Mouse (Mus musculus) heart, adult 2 months (tissue): ENCODE results near the gene Bmp8a. TPM values are rescaled to one million over a fixed set of nuclear protein-coding genes. Genes with fewer than 3 reads are reported as not detected.
"Not testable (repeated sequence)": the region's sequence is repeated elsewhere in the genome, so short reads cannot be mapped to it uniquely, and the experiment has no call there.

Experiments used
- DNase-seq, 2 experiments: peaks; one replicate each; pipeline ENCODE4 v3.0.0; 2021
- H3K27ac ChIP-seq: fragments of 200-600 bp; 2 replicates; pipeline ENCODE4 v1.8.1; 2022
- H3K27me3 ChIP-seq: fragments of 200-500 bp; 2 replicates; pipeline ENCODE4 v1.6.1; 2012; ENCODE audit warnings: mild to moderate bottlenecking, low read length, inconsistent platforms, mixed read lengths; ENCODE audit not compliant: control insufficient read depth, insufficient read depth
- H3K36me3 ChIP-seq: fragments of 200-500 bp; 2 replicates; pipeline ENCODE4 v1.6.1; 2012; ENCODE audit warnings: low read length, inconsistent platforms; ENCODE audit not compliant: control insufficient read depth, insufficient read depth
- H3K4me1 ChIP-seq: fragments of 200-500 bp; 2 replicates; pipeline ENCODE4 v1.6.1; 2011; ENCODE audit warnings: low read length; ENCODE audit not compliant: control insufficient read depth, insufficient read depth
- H3K4me3 ChIP-seq: fragments of 200-600 bp; 2 replicates; pipeline ENCODE4 v1.8.1; 2022
- H3K79me2 ChIP-seq: fragments of 200-500 bp; replicated peaks from 2 replicates; pipeline ENCODE4 v1.6.1; 2012; ENCODE audit warnings: mild to moderate bottlenecking, inconsistent platforms, low read length, moderate library complexity, mixed read lengths; ENCODE audit not compliant: control insufficient read depth, insufficient read depth
- H3K9ac ChIP-seq: fragments of 200-500 bp; 2 replicates; pipeline ENCODE4 v1.6.1; 2012; ENCODE audit warnings: low read depth, mild to moderate bottlenecking, control low read depth, inconsistent platforms, low read length, mixed read lengths
- CTCF ChIP-seq: fragments of 200-600 bp; IDR thresholded peaks from 2 replicates; pipeline ENCODE4 v1.8.1; 2022; ENCODE audit warnings: antibody characterized with exemption, mild to moderate bottlenecking, moderate library complexity
- EP300 ChIP-seq: fragments of 200-500 bp; IDR thresholded peaks from 2 replicates; pipeline ENCODE4 v1.6.1; 2011; ENCODE audit warnings: low read depth, low read length, control low read depth; ENCODE audit not compliant: insufficient read depth
- POLR2A ChIP-seq: fragments of 200-500 bp; IDR thresholded peaks from 2 replicates; pipeline ENCODE4 v1.6.1; 2011; ENCODE audit warnings: mild to moderate bottlenecking, low read depth, low read length, control low read depth; ENCODE audit not compliant: insufficient read depth
- WGBS: fragments of 180-500 bp; shearing (Covaris S2); methylation state at CpG from one replicate; pipeline ENCODE4 v1.1.7; 2018; 5-methylcytosine and 5-hydroxymethylcytosine counted together
- intact Hi-C: fragments of 180-260 bp; cut with DNase I; formaldehyde crosslinking; loops from one replicate; pipeline ENCODE4 v1.15.1; 2025
- polyA plus RNA-seq: library from polyadenylated mRNA; depleted of rRNA; stranded (reverse); fragments of >200 nt; gene quantifications from 2 replicates; pipeline ENCODE4 v1.2.3, GENCODE M21; 2012
- total RNA-seq, 2 experiments: library from RNA; stranded (reverse); gene quantifications; 2 replicates each; pipeline ENCODE4 v1.2.3; 2021

The Bmp8a gene
- total and polyA plus RNA-seq, 3 experiments, result not detected

- H3K79me2 ChIP-seq, result no peaks in the 10 kb centered on the region
- H3K9ac ChIP-seq, result no peak overlapping the region
- H3K4me3 ChIP-seq, result no peak overlapping the region
- no peak for DNase-seq
- WGBS, result 68% methylated on average over 10 of the region's 10 CpGs
- TF ChIP-seq CTCF, result no peak
- TF ChIP-seq EP300, result no peak
- no peak for TF ChIP-seq POLR2A
- H3K4me1 ChIP-seq, result no peaks in the 10 kb centered on the region
- no peaks in the 10 kb centered on the region; the same call in 1 of the 2 replicates for H3K36me3 ChIP-seq
- intact Hi-C loops, result no loop called here
- no peak overlapping the region for H3K27ac ChIP-seq
- H3K27me3 ChIP-seq, result no peaks in the 10 kb centered on the region
Measured at GRCm38 (mm10) chr4:123353271-123353877, 10.3 kb upstream of the Bmp8a start.

DNA sequence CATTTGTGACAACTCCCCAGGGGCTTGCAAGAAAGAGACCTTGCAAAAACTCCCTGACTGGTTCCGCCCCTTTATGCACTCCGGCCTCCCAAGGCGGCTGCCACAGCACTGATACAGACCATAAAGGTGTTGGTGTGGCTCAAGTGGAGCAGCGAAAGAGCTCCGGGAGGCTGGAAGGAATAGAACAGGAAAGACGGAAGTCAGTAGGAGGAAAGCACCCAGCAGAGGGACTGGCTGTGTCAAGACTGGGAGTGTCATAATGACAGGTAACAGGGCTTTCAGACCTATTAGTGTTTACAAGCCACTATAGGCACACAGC is 378 bp upstream of the Bmp8a start:
- no peak overlapping the region for H3K9ac ChIP-seq
- 4% methylated on average over 6 of the region's 6 CpGs for WGBS

DNA sequence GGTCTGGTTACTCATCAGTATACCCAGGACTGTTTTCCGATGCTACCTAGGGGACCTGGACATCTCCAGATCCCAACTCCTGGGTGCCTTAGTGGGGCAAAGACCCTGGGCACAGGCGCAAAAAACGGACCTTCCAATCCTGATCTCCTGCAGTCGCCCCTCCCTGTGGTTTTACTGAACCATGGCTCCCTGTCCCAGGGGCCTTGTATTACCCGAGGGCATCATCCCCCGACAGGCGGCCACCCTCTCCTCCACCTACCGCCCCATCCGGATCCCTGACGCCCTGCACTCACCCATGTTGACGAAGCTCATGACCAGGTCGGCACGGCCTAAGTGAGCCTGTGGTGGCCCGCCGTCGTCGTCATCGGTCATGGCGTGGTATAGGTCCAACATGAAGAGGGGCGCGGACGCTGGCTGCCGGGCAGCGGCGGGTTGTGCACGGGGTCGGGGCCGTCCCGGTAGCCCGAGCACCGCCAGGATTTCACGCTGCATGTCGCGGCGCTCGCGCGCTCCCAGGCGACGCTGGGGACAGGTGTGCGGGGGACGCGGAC is 886 bp downstream of the Bmp8a start:
- H3K79me2 ChIP-seq, result no peaks in the 10 kb centered on the region
- DNase-seq, result no peak
- peak overlapping the region; percentile 47 for H3K4me3 ChIP-seq
- no peaks in the 10 kb centered on the region for H3K36me3 ChIP-seq
- 4% methylated on average over 43 of the region's 43 CpGs for WGBS
- H3K27ac ChIP-seq, result no peak overlapping the region
- no peak for TF ChIP-seq CTCF
- TF ChIP-seq EP300, result no peak
- TF ChIP-seq POLR2A, result no peak
- H3K4me1 ChIP-seq, result no peaks in the 10 kb centered on the region
- intact Hi-C loops, result no loop called here
- peak overlapping the region; percentile 17 for H3K9ac ChIP-seq
- peaks cover 8% of the 10 kb centered on the region for H3K27me3 ChIP-seq

More for the DNA sequence above, 378 bp upstream of the Bmp8a start:
- H3K4me1 ChIP-seq, result no peaks in the 10 kb centered on the region
- peaks cover 8% of the 10 kb centered on the region for H3K27me3 ChIP-seq
- DNase-seq, result no peak
- H3K27ac ChIP-seq, result no peak overlapping the region
- no peaks in the 10 kb centered on the region for H3K36me3 ChIP-seq
- peak overlapping the region; percentile 47 for H3K4me3 ChIP-seq
- TF ChIP-seq CTCF (no peak), EP300 (no peak), POLR2A (no peak)
- intact Hi-C loops, result no loop called here
- H3K79me2 ChIP-seq, result no peaks in the 10 kb centered on the region

- Histone ChIP-seq H3K9ac (no peak overlapping the region), H3K36me3 (no peaks in the 10 kb centered on the region), H3K27me3 (peaks cover 8% of the 10 kb centered on the region), H3K4me3 (no peak overlapping the region), H3K79me2 (no peaks in the 10 kb centered on the region), H3K27ac (no peak overlapping the region), H3K4me1 (no peaks in the 10 kb centered on the region)
- WGBS, result 67% methylated on average over 5 of the region's 5 CpGs
- TF ChIP-seq POLR2A, result no peak
- TF ChIP-seq CTCF, result no peak
- TF ChIP-seq EP300, result no peak
- intact Hi-C loops, result no loop called here
- no peak for DNase-seq
Measured at GRCm38 (mm10) chr4:123340232-123340631, 2.8 kb downstream of the Bmp8a start.

DNA sequence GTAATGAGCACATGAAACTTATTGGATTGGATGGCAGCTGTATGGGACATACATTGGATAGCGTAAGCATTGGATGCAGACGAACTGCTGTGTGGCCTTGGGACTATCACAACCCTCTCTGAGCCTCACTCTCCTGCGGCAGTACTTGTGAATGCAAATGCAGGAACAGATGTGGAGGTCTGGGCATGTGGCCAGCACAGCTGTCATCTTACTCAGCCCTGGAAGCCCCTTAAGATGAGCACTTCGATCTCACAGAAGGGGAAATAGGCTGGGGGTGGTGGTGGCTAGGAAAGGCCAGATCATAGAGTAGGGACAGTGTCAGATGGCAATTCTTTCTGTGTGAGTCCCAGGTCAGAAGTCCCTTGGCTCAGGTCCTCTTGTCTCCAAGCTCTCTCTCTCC is 5.4 kb downstream of the Bmp8a start:
- DNase-seq, result no peak
- intact Hi-C loops, result no loop called here
- WGBS, result 63% methylated on average over 4 of the region's 4 CpGs
- TF ChIP-seq EP300 (no peak), POLR2A (no peak), CTCF (no peak)
- Histone ChIP-seq H3K4me3 (no peak overlapping the region), H3K9ac (no peak overlapping the region), H3K36me3 (no peaks in the 10 kb centered on the region), H3K4me1 (no peaks in the 10 kb centered on the region), H3K27ac (no peak overlapping the region), H3K79me2 (no peaks in the 10 kb centered on the region), H3K27me3 (peaks cover 8% of the 10 kb centered on the region)

DNA sequence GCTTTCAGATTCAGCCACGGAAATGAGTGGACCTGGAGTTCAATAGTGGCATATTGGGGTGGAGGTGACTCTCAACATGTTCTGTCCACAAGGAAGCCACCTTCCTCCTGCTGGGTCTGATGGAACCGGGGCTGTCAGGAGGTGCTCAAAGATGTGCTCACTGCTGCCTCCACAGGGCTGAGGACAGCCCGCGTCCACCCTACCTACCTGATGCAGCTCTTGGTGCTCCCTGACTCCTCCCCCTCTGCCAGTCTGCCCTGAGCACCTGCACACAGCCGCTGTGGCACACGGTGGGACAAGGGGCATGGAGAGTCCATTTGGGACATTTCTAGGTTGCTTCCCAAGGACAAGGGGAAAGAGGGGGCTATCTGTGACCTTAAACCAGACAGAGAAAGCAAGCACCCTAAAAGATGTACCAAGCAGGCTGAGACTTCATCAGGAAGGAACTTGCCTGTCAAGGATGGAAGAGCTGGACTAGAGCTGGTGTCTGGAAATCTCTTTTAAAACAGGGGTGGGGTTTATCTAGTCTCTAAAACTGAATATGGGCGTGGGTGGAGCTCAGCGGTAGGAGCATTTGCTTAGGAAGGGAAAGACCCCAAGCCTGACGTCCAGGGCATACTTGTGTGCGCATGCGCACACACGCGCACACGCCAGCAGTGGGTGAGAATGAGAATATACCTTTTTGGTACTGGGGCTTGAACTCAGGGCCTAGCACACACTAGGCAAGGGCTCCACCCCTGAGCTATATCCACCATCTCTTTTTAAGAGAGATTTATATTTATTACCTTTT is 7.1 kb downstream of the Bmp8a start:
- Histone ChIP-seq H3K4me3 (no peak overlapping the region), H3K4me1 (no peaks in the 10 kb centered on the region), H3K27me3 (peaks cover 2% of the 10 kb centered on the region; the same call in 1 of the 2 replicates), H3K27ac (no peak overlapping the region), H3K9ac (no peak overlapping the region), H3K36me3 (no peaks in the 10 kb centered on the region), H3K79me2 (no peaks in the 10 kb centered on the region)
- intact Hi-C loops, result no loop called here
- no peak for DNase-seq
- WGBS, result 70% methylated on average over 14 of the region's 14 CpGs
- no peak for TF ChIP-seq EP300
- no peak for TF ChIP-seq POLR2A
- no peak for TF ChIP-seq CTCF

- H3K4me3 ChIP-seq, H3K36me3 ChIP-seq, H3K4me1 ChIP-seq, H3K27ac ChIP-seq, H3K9ac ChIP-seq, intact Hi-C loops, H3K27me3 ChIP-seq, H3K79me2 ChIP-seq, DNase-seq: not testable (repeated sequence)
- WGBS, result 84% methylated on average over 10 of the region's 10 CpGs
Measured at GRCm38 (mm10) chr4:123335244-123335643, 7.8 kb downstream of the Bmp8a start.
